Mouse (Mus musculus) liver, adult 2 months (tissue): ENCODE results near the gene Gm4737. TPM values are rescaled to one million over a fixed set of nuclear protein-coding genes. Genes with fewer than 3 reads are reported as not detected.

Experiments used
- DNase-seq: peaks from one replicate; pipeline ENCODE4 v3.0.0-alpha.2; 2011; ENCODE audit warnings: low read depth, low spot score; ENCODE audit errors: extremely low read depth
- H3K27ac ChIP-seq: fragments of 200-500 bp; replicated peaks from 2 replicates; pipeline ENCODE4 v1.5.1; 2012; ENCODE audit warnings: low read depth, mild to moderate bottlenecking, control low read depth, inconsistent platforms, low read length; ENCODE audit not compliant: insufficient read depth
- H3K27me3 ChIP-seq: fragments of 200-500 bp; 2 replicates; pipeline ENCODE4 v1.6.1; 2012; ENCODE audit warnings: mild to moderate bottlenecking, moderate library complexity, low read length, inconsistent platforms; ENCODE audit not compliant: control insufficient read depth, insufficient read depth
- H3K36me3 ChIP-seq: fragments of 200-500 bp; 2 replicates; pipeline ENCODE4 v1.6.1; 2012; ENCODE audit warnings: low read length, inconsistent platforms; ENCODE audit not compliant: control insufficient read depth, insufficient read depth
- H3K4me1 ChIP-seq: fragments of 200-500 bp; 2 replicates; pipeline ENCODE4 v1.6.1; 2011; ENCODE audit warnings: low read length; ENCODE audit not compliant: control insufficient read depth, insufficient read depth
- H3K4me3 ChIP-seq: fragments of 200-500 bp; 2 replicates; pipeline ENCODE4 v1.5.1; 2011; ENCODE audit warnings: low read depth, mild to moderate bottlenecking, control low read depth, low read length, moderate library complexity; ENCODE audit not compliant: insufficient read depth
- H3K79me2 ChIP-seq: fragments of 200-500 bp; 2 replicates; pipeline ENCODE4 v1.6.1; 2012; ENCODE audit warnings: inconsistent platforms, mild to moderate bottlenecking, low read length, moderate library complexity; ENCODE audit not compliant: control insufficient read depth, insufficient read depth
- H3K9ac ChIP-seq: fragments of 200-500 bp; 2 replicates; pipeline ENCODE4 v1.6.1; 2012; ENCODE audit warnings: low read depth, mild to moderate bottlenecking, control low read depth, inconsistent platforms, low read length
- CTCF ChIP-seq: fragments of 200-500 bp; IDR thresholded peaks from 2 replicates; pipeline ENCODE4 v1.5.1; 2011; ENCODE audit warnings: low read depth, low read length, control low read depth
- POLR2A ChIP-seq: fragments of 200-500 bp; IDR thresholded peaks from 2 replicates; pipeline ENCODE4 v1.6.1; 2011; ENCODE audit warnings: low read length, control low read depth; ENCODE audit not compliant: insufficient read depth; ENCODE audit errors: extremely low read depth
- whole genome bisulfite sequencing: fragments of 180-500 bp; shearing (Covaris S2); methylation state at CpG from one replicate; pipeline ENCODE4 v1.1.7; 2018; 5-methylcytosine and 5-hydroxymethylcytosine counted together
- polyA plus RNA-seq: library from polyadenylated mRNA; depleted of rRNA; stranded (reverse); fragments of >200 nt; gene quantifications from 2 replicates; pipeline ENCODE4 v1.2.3, GENCODE M21; 2012
- total RNA-seq: library from RNA; depleted of rRNA; stranded (reverse); fragments of >200 nt; gene quantifications from 2 replicates; pipeline ENCODE4 v1.2.3, GENCODE M21; 2014

Gene Gm4737
- total and polyA plus RNA-seq, 2 experiments: 93.3 to 252 TPM

- TF ChIP-seq CTCF (no peak), POLR2A (no peak)
- 65% methylated on average over 3 of the region's 3 CpGs for WGBS
These were observed 34.3 kb downstream of the Gm4737 start for GRCm38 (mm10) chr16:46120607-46121006.

GRCm38 (mm10) chr16:46120020-46120419 is 34.9 kb downstream of the Gm4737 start, which contains the start of gene Cd96:
TSS of gene Cd96 (minus strand) at chr16:46120251.
- no peaks in the 10 kb centered on the region; the same call in 1 of the 2 replicates for H3K4me1 ChIP-seq
- no peaks in the 10 kb centered on the region for H3K79me2 ChIP-seq
- no peak within 1 kb of the TSS for H3K27ac ChIP-seq
- DNase-seq: no peak
- no peak within 1 kb of the TSS for H3K4me3 ChIP-seq
- no peak for TF ChIP-seq CTCF
- no peak for TF ChIP-seq POLR2A
- no peaks in the 10 kb centered on the region; the same call in 1 of the 2 replicates for H3K27me3 ChIP-seq
- no peaks in the 10 kb centered on the region for H3K36me3 ChIP-seq
- H3K9ac ChIP-seq: no peak within 1 kb of the TSS
- WGBS: 76% methylated on average over 10 of the region's 10 CpGs

More at GRCm38 (mm10) chr16:46120607-46121006, 34.3 kb downstream of the Gm4737 start:
- DNase-seq: no peak
- H3K9ac ChIP-seq: no peak overlapping the region
- no peak overlapping the region for H3K4me3 ChIP-seq
- no peaks in the 10 kb centered on the region; the same call in 1 of the 2 replicates for H3K4me1 ChIP-seq
- H3K27ac ChIP-seq: no peak overlapping the region
- no peaks in the 10 kb centered on the region for H3K79me2 ChIP-seq
- H3K36me3 ChIP-seq: no peaks in the 10 kb centered on the region
- H3K27me3 ChIP-seq: no peaks in the 10 kb centered on the region; the same call in 1 of the 2 replicates

GRCm38 (mm10) chr16:46117645-46118044 is 37.2 kb downstream of the Gm4737 start:
- 87% methylated on average over 3 of the region's 3 CpGs for WGBS
- TF ChIP-seq CTCF (no peak), POLR2A (no peak)

GRCm38 (mm10) chr16:46114727-46115126 is 40.1 kb downstream of the Gm4737 start:
- DNase-seq: no peak
- H3K79me2 ChIP-seq: no peaks in the 10 kb centered on the region
- no peak overlapping the region for H3K9ac ChIP-seq
- TF ChIP-seq POLR2A (no peak), CTCF (no peak)
- H3K4me1 ChIP-seq: no peaks in the 10 kb centered on the region
- H3K27ac ChIP-seq: no peak overlapping the region
- 76% methylated on average over 2 of the region's 2 CpGs for WGBS
- no peaks in the 10 kb centered on the region for H3K27me3 ChIP-seq
- no peaks in the 10 kb centered on the region for H3K36me3 ChIP-seq
- H3K4me3 ChIP-seq: no peak overlapping the region

More at GRCm38 (mm10) chr16:46117645-46118044, 37.2 kb downstream of the Gm4737 start:
- H3K4me1 ChIP-seq: no peaks in the 10 kb centered on the region; the same call in 1 of the 2 replicates
- DNase-seq: no peak
- no peak overlapping the region for H3K4me3 ChIP-seq
- no peaks in the 10 kb centered on the region for H3K79me2 ChIP-seq
- no peaks in the 10 kb centered on the region for H3K36me3 ChIP-seq
- H3K27me3 ChIP-seq: no peaks in the 10 kb centered on the region; the same call in 1 of the 2 replicates
- no peak overlapping the region for H3K9ac ChIP-seq
- no peak overlapping the region for H3K27ac ChIP-seq

- TF ChIP-seq POLR2A (no peak), CTCF (no peak)
- 67% methylated on average over 8 of the region's 8 CpGs for WGBS
- no peak for DNase-seq
- H3K36me3 ChIP-seq: no peaks in the 10 kb centered on the region
- H3K27me3 ChIP-seq: no peaks in the 10 kb centered on the region
- H3K4me3 ChIP-seq: no peak overlapping the region
- H3K4me1 ChIP-seq: no peaks in the 10 kb centered on the region
- H3K79me2 ChIP-seq: no peaks in the 10 kb centered on the region
- no peak overlapping the region for H3K9ac ChIP-seq
- no peak overlapping the region for H3K27ac ChIP-seq
These were observed 45.3 kb downstream of the Gm4737 start for GRCm38 (mm10) chr16:46109536-46109935.

- WGBS: 85% methylated on average over 4 of the region's 4 CpGs
- DNase-seq: no peak
- TF ChIP-seq CTCF: no peak
- no peak for TF ChIP-seq POLR2A
- Histone ChIP-seq H3K27ac (no peak overlapping the region), H3K79me2 (no peaks in the 10 kb centered on the region), H3K4me1 (no peaks in the 10 kb centered on the region), H3K4me3 (no peak overlapping the region), H3K36me3 (no peaks in the 10 kb centered on the region), H3K9ac (no peak overlapping the region), H3K27me3 (no peaks in the 10 kb centered on the region)
These were observed 47.4 kb downstream of the Gm4737 start for GRCm38 (mm10) chr16:46107431-46107830.
